Mouse (Mus musculus): ENCODE measurements around the gene Slc26a8. TPM values are rescaled to one million over a fixed set of nuclear protein-coding genes. Genes with fewer than 3 reads are reported as not detected.
A peak's percentile ranks its signal among the peaks of the same experiment; 100 is the strongest.

Gene Slc26a8
- polyA plus RNA-seq, 1 experiment from 2014 or later, result 0.88 TPM

GRCm38 (mm10) chr17:28635842-28636241, 54.2 kb downstream of the Slc26a8 start:
- no peak overlapping the region for H3K4me2 ChIP-seq
- no peak overlapping the region for H3K4me3 ChIP-seq (replicated peaks)
- H3K27ac ChIP-seq (replicated peaks), result no peak overlapping the region
- WGBS, result 81% methylated on average over 5 of the region's 5 CpGs
- H3K36me3 ChIP-seq, result no peaks in the 10 kb centered on the region
- no peak overlapping the region for H3K9ac ChIP-seq (replicated peaks)
- ATAC-seq (ENCODE audit: low FRiP score), result no peak
- no peaks in the 10 kb centered on the region for H3K4me1 ChIP-seq
- H3K9me3 ChIP-seq (replicated peaks), result no peaks in the 10 kb centered on the region
- no peaks in the 10 kb centered on the region for H3K27me3 ChIP-seq (replicated peaks)

GRCm38 (mm10) chr17:28629125-28629524, 60.9 kb downstream of the Slc26a8 start:
- no peaks in the 10 kb centered on the region for H3K4me1 ChIP-seq
- H3K27ac ChIP-seq (replicated peaks), result no peak overlapping the region
- H3K4me2 ChIP-seq, result no peak overlapping the region
- no peaks in the 10 kb centered on the region for H3K36me3 ChIP-seq
- no peak overlapping the region for H3K4me3 ChIP-seq (replicated peaks)
- 55% methylated on average over 3 of the region's 3 CpGs for WGBS
- H3K9me3 ChIP-seq (replicated peaks), result no peaks in the 10 kb centered on the region
- H3K9ac ChIP-seq (replicated peaks), result no peak overlapping the region
- ATAC-seq (ENCODE audit: low FRiP score), result no peak
- H3K27me3 ChIP-seq (replicated peaks), result no peaks in the 10 kb centered on the region

GRCm38 (mm10) chr17:28628248-28629124, 61.5 kb downstream of the Slc26a8 start:
- H3K4me1 ChIP-seq, result no peaks in the 10 kb centered on the region
- no peaks in the 10 kb centered on the region for H3K36me3 ChIP-seq
- no peak for ATAC-seq (ENCODE audit: low FRiP score)
- H3K27me3 ChIP-seq (replicated peaks), result no peaks in the 10 kb centered on the region
- no peaks in the 10 kb centered on the region for H3K9me3 ChIP-seq (replicated peaks)
- no peak overlapping the region for H3K9ac ChIP-seq (replicated peaks)
- 61% methylated on average over 10 of the region's 10 CpGs for WGBS
- no peak overlapping the region for H3K4me2 ChIP-seq
- no peak overlapping the region for H3K4me3 ChIP-seq (replicated peaks)
- H3K27ac ChIP-seq (replicated peaks), result no peak overlapping the region

DNA sequence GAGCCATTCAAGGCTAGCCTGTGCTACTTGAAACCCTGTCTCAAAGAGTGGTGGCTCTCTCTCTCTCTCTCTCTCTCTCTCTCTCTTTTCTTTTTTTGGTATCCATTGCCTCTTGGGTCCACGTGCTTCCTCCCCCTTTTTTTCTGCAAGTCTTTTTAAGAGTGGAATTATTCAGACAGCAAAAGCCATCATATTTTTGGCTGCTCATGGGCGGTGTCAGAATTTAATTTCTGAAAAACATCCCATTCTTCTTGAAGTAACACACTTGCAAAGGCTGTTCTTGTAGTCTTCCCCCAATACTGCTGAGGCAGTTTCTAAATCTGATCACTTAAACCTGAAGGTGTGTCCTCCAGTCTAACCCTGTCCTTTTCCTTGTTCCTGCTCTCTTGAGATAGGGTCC, 63.1 kb downstream of the Slc26a8 start:
- Histone ChIP-seq H3K4me3 (replicated peaks) (no peak overlapping the region), H3K4me1 (peaks cover 4% of the 10 kb centered on the region; the same call in 1 of the 2 replicates), H3K4me2 (no peak overlapping the region), H3K27ac (replicated peaks) (no peak overlapping the region), H3K27me3 (replicated peaks) (no peaks in the 10 kb centered on the region), H3K9me3 (replicated peaks) (no peaks in the 10 kb centered on the region), H3K36me3 (no peaks in the 10 kb centered on the region), H3K9ac (replicated peaks) (no peak overlapping the region)
- ATAC-seq (ENCODE audit: low FRiP score), result no peak
- WGBS, result 91% methylated on average over 2 of the region's 2 CpGs

GRCm38 (mm10) chr17:28625327-28625726, 64.7 kb downstream of the Slc26a8 start:
- Histone ChIP-seq H3K9me3 (replicated peaks) (no peaks in the 10 kb centered on the region), H3K4me2 (no peak overlapping the region), H3K27ac (replicated peaks) (no peak overlapping the region), H3K4me1 (peaks cover 15% of the 10 kb centered on the region), H3K27me3 (replicated peaks) (no peaks in the 10 kb centered on the region), H3K9ac (replicated peaks) (no peak overlapping the region), H3K36me3 (peaks cover 1% of the 10 kb centered on the region; the same call in 1 of the 2 replicates), H3K4me3 (replicated peaks) (no peak overlapping the region)
- WGBS, result 94% methylated on average over 15 of the region's 15 CpGs
- no peak for ATAC-seq (ENCODE audit: low FRiP score)

GRCm38 (mm10) chr17:28624841-28625240, 65.2 kb downstream of the Slc26a8 start:
- ATAC-seq (ENCODE audit: low FRiP score), result no peak
- Histone ChIP-seq H3K4me2 (no peak overlapping the region), H3K27ac (replicated peaks) (no peak overlapping the region)

GRCm38 (mm10) chr17:28622300-28622759, 67.7 kb downstream of the Slc26a8 start, which contains the start of gene Srpk1:
TSS of gene Srpk1 (minus strand) at chr17:28622709.
- H3K4me3 ChIP-seq (replicated peaks), result peak within 1 kb of the TSS; percentile 99
- under 1% methylated on average over 47 of the region's 53 CpGs for WGBS
- H3K9ac ChIP-seq (replicated peaks), result peak within 1 kb of the TSS; percentile 98
- H3K9me3 ChIP-seq (replicated peaks), result no peaks in the 10 kb centered on the region
- H3K4me2 ChIP-seq, result peak within 1 kb of the TSS; percentile 88
- no peaks in the 10 kb centered on the region for H3K27me3 ChIP-seq (replicated peaks)
- ATAC-seq (ENCODE audit: low FRiP score), result peak; percentile 97
- H3K4me1 ChIP-seq, result peaks cover 37% of the 10 kb centered on the region
- H3K27ac ChIP-seq (replicated peaks), result peak within 1 kb of the TSS; percentile 94
- peaks cover 12% of the 10 kb centered on the region for H3K36me3 ChIP-seq

More at GRCm38 (mm10) chr17:28624841-28625240, 65.2 kb downstream of the Slc26a8 start:
- Histone ChIP-seq H3K9ac (replicated peaks) (no peak overlapping the region), H3K36me3 (peaks cover 6% of the 10 kb centered on the region), H3K27me3 (replicated peaks) (no peaks in the 10 kb centered on the region), H3K4me3 (replicated peaks) (no peak overlapping the region), H3K4me1 (peaks cover 19% of the 10 kb centered on the region), H3K9me3 (replicated peaks) (no peaks in the 10 kb centered on the region)
- 90% methylated on average over 2 of the region's 2 CpGs for WGBS

GRCm38 (mm10) chr17:28621381-28622299, 68.4 kb downstream of the Slc26a8 start:
- Histone ChIP-seq H3K27me3 (replicated peaks) (no peaks in the 10 kb centered on the region), H3K4me2 (peak overlapping the region; percentile 88), H3K9me3 (replicated peaks) (no peaks in the 10 kb centered on the region), H3K27ac (replicated peaks) (peak overlapping the region; percentile 94), H3K9ac (replicated peaks) (peak overlapping the region; percentile 98), H3K4me3 (replicated peaks) (peak overlapping the region; percentile 99), H3K4me1 (peaks cover 39% of the 10 kb centered on the region), H3K36me3 (peaks cover 12% of the 10 kb centered on the region)
- ATAC-seq (ENCODE audit: low FRiP score), result peak; percentile 74
- under 1% methylated on average over 62 of the region's 78 CpGs for WGBS

DNA sequence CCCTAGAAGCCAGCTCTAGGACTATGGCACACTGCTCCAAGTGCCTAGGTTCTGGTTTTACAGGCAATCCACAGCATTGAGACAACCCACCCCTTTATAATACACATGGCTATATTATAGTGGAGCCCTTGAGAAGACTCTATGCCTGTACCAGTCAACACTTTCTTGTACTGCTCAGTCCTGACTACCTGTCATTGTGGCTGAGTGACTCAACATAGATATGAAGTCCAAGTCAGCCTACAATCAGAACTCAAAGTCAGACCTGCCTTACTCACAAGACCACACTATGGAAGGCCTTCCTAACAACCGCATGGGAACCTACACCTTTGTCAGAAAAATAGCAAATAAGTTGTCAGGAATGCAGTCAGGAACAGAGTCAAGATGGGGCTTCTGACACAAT, 71.3 kb downstream of the Slc26a8 start:
- no peak overlapping the region for H3K27ac ChIP-seq (replicated peaks)
- no peak overlapping the region for H3K4me2 ChIP-seq
- peaks cover 48% of the 10 kb centered on the region for H3K4me1 ChIP-seq
- H3K4me3 ChIP-seq (replicated peaks), result no peak overlapping the region
- H3K9ac ChIP-seq (replicated peaks), result no peak overlapping the region
- H3K36me3 ChIP-seq, result peaks cover 18% of the 10 kb centered on the region
- no peaks in the 10 kb centered on the region for H3K27me3 ChIP-seq (replicated peaks)
- 100% methylated on average over 1 of the region's 1 CpGs for WGBS
- ATAC-seq (ENCODE audit: low FRiP score), result no peak
- no peaks in the 10 kb centered on the region for H3K9me3 ChIP-seq (replicated peaks)

DNA sequence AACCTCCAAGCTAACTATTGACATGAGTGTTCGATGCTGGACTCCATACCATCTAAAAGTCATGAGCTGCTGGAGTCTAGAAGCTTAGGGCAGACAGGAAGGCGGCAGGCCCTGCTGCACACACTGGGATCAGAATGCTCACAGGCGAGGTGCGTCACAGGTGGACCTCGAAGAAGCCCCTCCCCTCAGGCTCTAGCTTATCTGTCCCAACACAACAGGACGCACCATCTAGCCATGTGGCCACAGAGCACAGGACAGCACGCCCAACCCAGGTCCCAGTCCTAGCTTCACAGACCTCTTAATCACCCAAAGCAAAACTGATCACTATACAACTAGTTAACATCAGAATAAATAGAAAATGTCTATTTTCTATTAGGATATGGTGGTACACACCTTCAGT, 71.9 kb downstream of the Slc26a8 start:
- Histone ChIP-seq H3K27ac (replicated peaks) (no peak overlapping the region), H3K36me3 (peaks cover 18% of the 10 kb centered on the region), H3K4me1 (peaks cover 48% of the 10 kb centered on the region), H3K4me2 (no peak overlapping the region), H3K27me3 (replicated peaks) (no peaks in the 10 kb centered on the region), H3K4me3 (replicated peaks) (no peak overlapping the region), H3K9me3 (replicated peaks) (no peaks in the 10 kb centered on the region), H3K9ac (replicated peaks) (no peak overlapping the region)
- ATAC-seq (ENCODE audit: low FRiP score), result no peak
- WGBS, result 83% methylated on average over 7 of the region's 7 CpGs

DNA sequence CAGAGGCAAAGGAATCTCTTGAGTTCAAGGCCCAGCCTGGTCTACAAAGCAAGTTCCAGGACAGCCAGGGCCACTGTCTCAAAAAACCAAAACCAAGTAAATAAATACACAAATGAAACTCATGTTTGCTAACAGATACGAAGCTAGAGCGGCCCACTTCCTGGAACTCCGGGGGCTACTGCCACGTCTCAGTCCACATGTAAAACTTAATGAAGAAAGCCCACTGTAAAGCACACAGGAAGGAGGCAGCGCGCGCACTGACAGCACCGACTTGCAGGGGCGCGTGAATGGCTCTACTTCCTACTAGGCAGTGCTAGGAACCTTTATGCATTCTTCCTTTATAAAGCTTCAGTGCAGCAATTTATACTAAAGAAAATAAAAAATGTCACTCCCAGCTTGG, 72.4 kb downstream of the Slc26a8 start:
- WGBS, result 87% methylated on average over 10 of the region's 10 CpGs
- H3K27me3 ChIP-seq (replicated peaks), result no peaks in the 10 kb centered on the region
- ATAC-seq (ENCODE audit: low FRiP score), result no peak
- no peak overlapping the region for H3K9ac ChIP-seq (replicated peaks)
- no peak overlapping the region for H3K4me2 ChIP-seq
- H3K4me3 ChIP-seq (replicated peaks), result no peak overlapping the region
- H3K9me3 ChIP-seq (replicated peaks), result no peaks in the 10 kb centered on the region
- peaks cover 46% of the 10 kb centered on the region for H3K4me1 ChIP-seq
- no peak overlapping the region for H3K27ac ChIP-seq (replicated peaks)
- peaks cover 18% of the 10 kb centered on the region for H3K36me3 ChIP-seq
